In genomic region chr1:132392872-132393271, GRCm38 (mm10) we compare ENCODE assay signal across 18 mouse cellular contexts.
"Had no signal": no experiment of that assay in that cellular context is flagged by ENCODE, and none has a peak within 500 bp of the region (broad histone marks: within the 10 kb centered on the region; RNA-seq: fewer than 3 reads in every experiment).

No protein-coding gene starts in this region.

- H3K9me3 ChIP-seq: limb, embryonic 12.5 days; limb, embryonic 15.5 days; midbrain, embryonic 12.5 days; stomach, embryonic 15.5 days had no signal

- H3K27ac ChIP-seq: kidney, postnatal 0 days; limb, embryonic 12.5 days; limb, embryonic 15.5 days; liver, embryonic 14.5 days; macrophage; stomach, embryonic 15.5 days had no signal

- DNase-seq: kidney, adult 2 months; kidney, postnatal 25 days; left cerebral cortex, postnatal 4 days; liver, postnatal 0 days; lung, embryonic 14.5 days; right cerebral cortex, postnatal 14 days; spleen, adult 18-20 months; thymus, postnatal 25 days had no signal

- H3K36me3 ChIP-seq: limb, embryonic 12.5 days; limb, embryonic 15.5 days; midbrain, embryonic 12.5 days; stomach, embryonic 15.5 days had no signal

- H3K4me2 ChIP-seq: limb, embryonic 15.5 days; liver, embryonic 11.5 days; lung, embryonic 14.5 days; midbrain, embryonic 12.5 days; stomach, embryonic 15.5 days had no signal

- H3K4me3 ChIP-seq: limb, embryonic 12.5 days; limb, embryonic 15.5 days; midbrain, embryonic 12.5 days; stomach, embryonic 15.5 days had no signal

- H3K9ac ChIP-seq: limb, embryonic 12.5 days; limb, embryonic 15.5 days; liver, postnatal 0 days; midbrain, embryonic 12.5 days; stomach, embryonic 15.5 days had no signal

- H3K27me3 ChIP-seq: limb, embryonic 12.5 days; limb, embryonic 15.5 days; midbrain, embryonic 12.5 days; stomach, embryonic 15.5 days had no signal

- ATAC-seq: liver, postnatal 0 days; lung, postnatal 0 days; midbrain, embryonic 16.5 days had no signal
